Mouse (Mus musculus) bone marrow, adult 2 months (tissue): ENCODE data around the gene Mex3d.

ENCODE experiments used
- CTCF ChIP-seq: fragments of 200-500 bp; IDR thresholded peaks from 2 replicates; pipeline ENCODE4 v1.5.1; 2011; ENCODE audit warnings: low read length, control low read depth; ENCODE audit not compliant: control insufficient read depth, insufficient read depth
- POLR2A ChIP-seq: fragments of 200-500 bp; IDR thresholded peaks from 2 replicates; pipeline ENCODE4 v1.6.1; 2011; ENCODE audit warnings: low read depth, mild to moderate bottlenecking, control low read depth, low read length, borderline replicate concordance; ENCODE audit not compliant: control insufficient read depth

DNA sequence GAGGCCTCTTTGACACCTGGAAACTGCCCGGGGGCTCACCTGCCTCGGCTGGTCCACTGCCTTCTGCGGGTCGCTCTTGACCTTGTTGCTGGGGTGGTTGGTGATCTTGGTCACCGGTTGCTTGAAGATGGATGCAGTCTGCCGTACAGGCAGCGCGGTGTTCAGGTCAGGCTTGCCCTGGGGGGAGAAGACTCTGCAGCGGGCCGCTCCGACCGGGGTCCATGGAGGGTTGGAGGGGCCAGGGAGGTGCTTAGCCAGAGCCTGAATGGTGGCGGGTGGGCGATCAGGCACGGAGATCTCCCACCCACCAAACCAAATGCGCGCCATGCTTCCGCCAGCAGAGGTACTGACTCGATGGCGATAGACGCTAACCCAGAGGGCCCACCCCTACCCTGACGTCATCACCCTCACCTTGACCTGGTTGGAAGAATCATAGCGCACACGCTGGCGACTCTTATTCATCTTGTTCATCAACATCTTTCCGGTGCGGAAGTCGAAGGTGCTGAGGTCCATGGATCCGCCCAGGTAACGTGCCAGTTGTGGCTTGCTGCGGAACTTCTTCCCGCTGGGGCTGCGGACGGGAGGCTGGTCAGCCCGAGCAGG lies 7.7 kb upstream of the Mex3d start:
- TF ChIP-seq CTCF (no peak), POLR2A (no peak)
